Mouse (Mus musculus): ENCODE measurements around the gene Lrrk1. TPM values are rescaled to one million over a fixed set of nuclear protein-coding genes. Genes with fewer than 3 reads are reported as not detected.

Lrrk1 gene
- polyA plus RNA-seq, 1 experiment from 2014 or later: 4.7 TPM

GRCm38 (mm10) chr7:66349670-66350069, 38.5 kb downstream of the Lrrk1 start:
- DNase-seq (ENCODE audit: low spot score): no peak
- Histone ChIP-seq H3K36me3 (replicated peaks; ENCODE audit: control insufficient read depth, insufficient read depth) (no peaks in the 10 kb centered on the region), H3K9ac (no peak overlapping the region; the same call in 1 of the 2 replicates), H3K27me3 (ENCODE audit: control insufficient read depth, insufficient read depth, low read length) (no peaks in the 10 kb centered on the region), H3K4me3 (replicated peaks; ENCODE audit: low read length) (no peak overlapping the region), H3K27ac (no peak overlapping the region), H3K4me1 (replicated peaks; ENCODE audit: control insufficient read depth, insufficient read depth, low read length) (peaks cover 9% of the 10 kb centered on the region), H3K9me3 (ENCODE audit: control insufficient read depth, low read length) (no peaks in the 10 kb centered on the region), H3K4me2 (replicated peaks) (no peak overlapping the region)
- WGBS: 76% methylated on average over 11 of the region's 11 CpGs
- no peak for ATAC-seq (ENCODE audit: low FRiP score)

- DNase-seq (ENCODE audit: low spot score) (no peak), ATAC-seq (ENCODE audit: low FRiP score) (no peak)
- Histone ChIP-seq H3K9ac (no peak overlapping the region), H3K27ac (no peak overlapping the region), H3K27me3 (ENCODE audit: control insufficient read depth, insufficient read depth, low read length) (no peaks in the 10 kb centered on the region), H3K4me1 (replicated peaks; ENCODE audit: control insufficient read depth, insufficient read depth, low read length) (peaks cover 9% of the 10 kb centered on the region), H3K36me3 (replicated peaks; ENCODE audit: control insufficient read depth, insufficient read depth) (no peaks in the 10 kb centered on the region), H3K9me3 (ENCODE audit: control insufficient read depth, low read length) (no peaks in the 10 kb centered on the region), H3K4me3 (replicated peaks; ENCODE audit: low read length) (no peak overlapping the region), H3K4me2 (replicated peaks) (no peak overlapping the region)
- 91% methylated on average over 10 of the region's 10 CpGs for WGBS
Measured at GRCm38 (mm10) chr7:66348588-66348987, 39.6 kb downstream of the Lrrk1 start.

GRCm38 (mm10) chr7:66346959-66347663, 41.0 kb downstream of the Lrrk1 start:
- Histone ChIP-seq H3K4me2 (replicated peaks) (peak overlapping the region; percentile 28), H3K36me3 (replicated peaks; ENCODE audit: control insufficient read depth, insufficient read depth) (no peaks in the 10 kb centered on the region), H3K4me3 (replicated peaks; ENCODE audit: low read length) (no peak overlapping the region), H3K4me1 (replicated peaks; ENCODE audit: control insufficient read depth, insufficient read depth, low read length) (peaks cover 9% of the 10 kb centered on the region), H3K9me3 (ENCODE audit: control insufficient read depth, low read length) (no peaks in the 10 kb centered on the region), H3K27ac (peak overlapping the region; percentile 72), H3K27me3 (ENCODE audit: control insufficient read depth, insufficient read depth, low read length) (no peaks in the 10 kb centered on the region), H3K9ac (peak overlapping the region; percentile 28)
- 38% methylated on average over 9 of the region's 9 CpGs for WGBS
- peak; percentile 86; the same call in 1 of the 2 replicates for ATAC-seq (ENCODE audit: low FRiP score)
- DNase-seq (ENCODE audit: low spot score): no peak

- no peak overlapping the region for H3K4me2 ChIP-seq (replicated peaks)
- no peaks in the 10 kb centered on the region for H3K27me3 ChIP-seq (ENCODE audit: control insufficient read depth, insufficient read depth, low read length)
- H3K36me3 ChIP-seq (replicated peaks; ENCODE audit: control insufficient read depth, insufficient read depth): no peaks in the 10 kb centered on the region
- 88% methylated on average over 5 of the region's 5 CpGs for WGBS
- ATAC-seq (ENCODE audit: low FRiP score) (no peak), DNase-seq (ENCODE audit: low spot score) (no peak)
- no peaks in the 10 kb centered on the region for H3K9me3 ChIP-seq (ENCODE audit: control insufficient read depth, low read length)
- no peak overlapping the region for H3K9ac ChIP-seq
- H3K4me3 ChIP-seq (replicated peaks; ENCODE audit: low read length): no peak overlapping the region
- peaks cover 12% of the 10 kb centered on the region for H3K4me1 ChIP-seq (replicated peaks; ENCODE audit: control insufficient read depth, insufficient read depth, low read length)
- H3K27ac ChIP-seq: no peak overlapping the region
Measured at GRCm38 (mm10) chr7:66343307-66343706, 44.8 kb downstream of the Lrrk1 start.

GRCm38 (mm10) chr7:66342831-66343230, 45.3 kb downstream of the Lrrk1 start:
- H3K9ac ChIP-seq: no peak overlapping the region
- 78% methylated on average over 6 of the region's 6 CpGs for WGBS

GRCm38 (mm10) chr7:66342323-66342722, 45.8 kb downstream of the Lrrk1 start:
- no peaks in the 10 kb centered on the region for H3K27me3 ChIP-seq (ENCODE audit: control insufficient read depth, insufficient read depth, low read length)
- no peak overlapping the region for H3K9ac ChIP-seq
- no peak overlapping the region for H3K27ac ChIP-seq
- 35% methylated on average over 4 of the region's 4 CpGs for WGBS
- DNase-seq (ENCODE audit: low spot score) (peak; percentile 57), ATAC-seq (ENCODE audit: low FRiP score) (no peak)
- peaks cover 9% of the 10 kb centered on the region for H3K4me1 ChIP-seq (replicated peaks; ENCODE audit: control insufficient read depth, insufficient read depth, low read length)
- H3K9me3 ChIP-seq (ENCODE audit: control insufficient read depth, low read length): no peaks in the 10 kb centered on the region
- H3K4me2 ChIP-seq (replicated peaks): no peak overlapping the region
- no peak overlapping the region for H3K4me3 ChIP-seq (replicated peaks; ENCODE audit: low read length)
- H3K36me3 ChIP-seq (replicated peaks; ENCODE audit: control insufficient read depth, insufficient read depth): no peaks in the 10 kb centered on the region

More at GRCm38 (mm10) chr7:66342831-66343230, 45.3 kb downstream of the Lrrk1 start:
- H3K27me3 ChIP-seq (ENCODE audit: control insufficient read depth, insufficient read depth, low read length): no peaks in the 10 kb centered on the region
- no peak for DNase-seq (ENCODE audit: low spot score)
- H3K9me3 ChIP-seq (ENCODE audit: control insufficient read depth, low read length): no peaks in the 10 kb centered on the region
- H3K27ac ChIP-seq: no peak overlapping the region
- ATAC-seq (ENCODE audit: low FRiP score): no peak
- no peak overlapping the region for H3K4me3 ChIP-seq (replicated peaks; ENCODE audit: low read length)
- H3K4me1 ChIP-seq (replicated peaks; ENCODE audit: control insufficient read depth, insufficient read depth, low read length): peaks cover 12% of the 10 kb centered on the region
- no peak overlapping the region for H3K4me2 ChIP-seq (replicated peaks)
- H3K36me3 ChIP-seq (replicated peaks; ENCODE audit: control insufficient read depth, insufficient read depth): no peaks in the 10 kb centered on the region

- H3K27ac ChIP-seq: no peak overlapping the region
- DNase-seq (ENCODE audit: low spot score) (no peak), ATAC-seq (ENCODE audit: low FRiP score) (no peak)
- no peaks in the 10 kb centered on the region for H3K36me3 ChIP-seq (replicated peaks; ENCODE audit: control insufficient read depth, insufficient read depth)
- no peak overlapping the region for H3K4me2 ChIP-seq (replicated peaks)
- no peaks in the 10 kb centered on the region for H3K9me3 ChIP-seq (ENCODE audit: control insufficient read depth, low read length)
- H3K9ac ChIP-seq: no peak overlapping the region
- 62% methylated on average over 3 of the region's 3 CpGs for WGBS
- H3K27me3 ChIP-seq (ENCODE audit: control insufficient read depth, insufficient read depth, low read length): no peaks in the 10 kb centered on the region
- H3K4me3 ChIP-seq (replicated peaks; ENCODE audit: low read length): no peak overlapping the region
- H3K4me1 ChIP-seq (replicated peaks; ENCODE audit: control insufficient read depth, insufficient read depth, low read length): 0 out of 2 replicates have a peak, but pooled peaks cover 4% of the 10 kb centered on the region
Measured at GRCm38 (mm10) chr7:66340044-66340443, 48.1 kb downstream of the Lrrk1 start.

GRCm38 (mm10) chr7:66339625-66340024, 48.5 kb downstream of the Lrrk1 start:
- Histone ChIP-seq H3K4me3 (replicated peaks; ENCODE audit: low read length) (no peak overlapping the region), H3K27me3 (ENCODE audit: control insufficient read depth, insufficient read depth, low read length) (no peaks in the 10 kb centered on the region), H3K4me2 (replicated peaks) (no peak overlapping the region), H3K9me3 (ENCODE audit: control insufficient read depth, low read length) (no peaks in the 10 kb centered on the region), H3K4me1 (replicated peaks; ENCODE audit: control insufficient read depth, insufficient read depth, low read length) (0 out of 2 replicates have a peak, but pooled peaks cover 4% of the 10 kb centered on the region), H3K9ac (no peak overlapping the region), H3K36me3 (replicated peaks; ENCODE audit: control insufficient read depth, insufficient read depth) (no peaks in the 10 kb centered on the region), H3K27ac (no peak overlapping the region)
- 59% methylated on average over 5 of the region's 5 CpGs for WGBS
- ATAC-seq (ENCODE audit: low FRiP score) (no peak), DNase-seq (ENCODE audit: low spot score) (no peak)

DNA sequence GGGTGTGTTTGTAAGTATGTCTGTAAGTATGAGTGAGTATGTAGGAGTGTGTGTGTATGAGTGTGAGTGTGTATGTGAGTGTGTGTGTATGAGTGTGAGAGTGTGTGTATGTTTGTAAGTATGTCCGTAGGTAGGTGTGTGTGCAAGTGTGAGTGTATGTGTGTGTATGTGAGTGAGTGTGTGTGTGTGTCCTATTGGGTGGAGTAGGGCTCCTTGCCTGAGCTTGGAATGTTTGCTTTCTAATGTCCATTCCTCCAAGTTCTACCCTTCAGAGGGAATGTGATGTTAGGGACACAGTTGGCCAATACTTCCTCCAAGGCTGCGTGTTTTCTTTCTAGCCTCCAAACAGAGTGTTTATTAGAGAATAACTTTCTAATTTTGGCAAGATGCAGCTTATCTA, 51.2 kb downstream of the Lrrk1 start:
- ATAC-seq (ENCODE audit: low FRiP score) (no peak), DNase-seq (ENCODE audit: low spot score) (no peak)
- H3K9ac ChIP-seq: no peak overlapping the region
- H3K27ac ChIP-seq: no peak overlapping the region
- 0 out of 2 replicates have a peak, but pooled peaks cover 4% of the 10 kb centered on the region for H3K4me1 ChIP-seq (replicated peaks; ENCODE audit: control insufficient read depth, insufficient read depth, low read length)
- WGBS: 96% methylated on average over 2 of the region's 2 CpGs
- H3K27me3 ChIP-seq (ENCODE audit: control insufficient read depth, insufficient read depth, low read length): no peaks in the 10 kb centered on the region
- no peak overlapping the region for H3K4me3 ChIP-seq (replicated peaks; ENCODE audit: low read length)
- no peaks in the 10 kb centered on the region for H3K36me3 ChIP-seq (replicated peaks; ENCODE audit: control insufficient read depth, insufficient read depth)
- H3K4me2 ChIP-seq (replicated peaks): no peak overlapping the region
- no peaks in the 10 kb centered on the region for H3K9me3 ChIP-seq (ENCODE audit: control insufficient read depth, low read length)
